Mouse (Mus musculus): ENCODE measurements around the gene Trim8.

DNA sequence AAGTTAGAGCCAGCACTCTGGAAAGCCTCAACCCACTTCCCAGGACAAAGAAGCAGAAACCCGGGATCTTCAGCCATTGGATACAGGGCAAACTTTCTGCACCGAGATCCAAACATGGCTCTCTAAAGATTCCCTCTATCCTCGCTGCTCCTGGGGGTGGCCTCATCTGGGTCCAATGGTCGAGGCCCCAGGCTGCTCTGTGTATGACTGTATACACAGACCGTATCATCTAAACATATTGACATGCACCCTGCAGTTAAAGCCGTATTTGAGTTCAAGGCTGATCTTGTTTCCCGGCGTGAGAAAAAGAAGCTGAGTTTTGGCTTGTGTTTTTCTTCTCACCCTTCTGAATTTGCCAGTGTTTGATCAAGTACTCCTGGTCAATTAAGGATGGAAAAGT lies 41.2 kb downstream of the Trim8 start:
- TF ChIP-seq TCF12 (IDR thresholded peaks at IDR 0.05; ENCODE audit: insufficient read depth, poor library complexity, severe bottlenecking) = no peak
- no peak for TF ChIP-seq SRF (IDR thresholded peaks at IDR 0.05; ENCODE audit: control insufficient read depth, insufficient read length, low read depth)
- no peak for TF ChIP-seq POLR2A (IDR thresholded peaks at IDR 0.05; ENCODE audit: insufficient read length, low read depth)
- TF ChIP-seq CEBPB (IDR thresholded peaks at IDR 0.05; ENCODE audit: insufficient read depth, poor library complexity, severe bottlenecking) = no peak
- TF ChIP-seq MAX (IDR thresholded peaks at IDR 0.05; ENCODE audit: low read depth) = no peak
- TF ChIP-seq MYOD1 (IDR thresholded peaks at IDR 0.05; ENCODE audit: control insufficient read depth in 1 of 3, insufficient read length in 2 of 3, low read depth in 2 of 3) = no peak
- TF ChIP-seq USF1 (IDR thresholded peaks at IDR 0.05; ENCODE audit: low read depth) = no peak
- no peak for TF ChIP-seq MYOG (IDR thresholded peaks at IDR 0.05; ENCODE audit: control insufficient read depth in 1 of 3, insufficient read depth in 1 of 3, insufficient read length in 2 of 3, low read depth in 2 of 3)
- TF ChIP-seq POLR2AphosphoS2 (IDR thresholded peaks at IDR 0.05; ENCODE audit: insufficient read length, low read depth) = no peak
- no peak for TF ChIP-seq E2F4 (IDR thresholded peaks at IDR 0.05; ENCODE audit: insufficient read depth)
- TF ChIP-seq TCF3 (IDR thresholded peaks at IDR 0.05; ENCODE audit: insufficient read length, low read depth) = no peak
- no peak for TF ChIP-seq REST (IDR thresholded peaks at IDR 0.05; ENCODE audit: insufficient read depth, insufficient read length)
